Mouse (Mus musculus): ENCODE measurements around the gene Copz1. TPM values are rescaled to one million over a fixed set of nuclear protein-coding genes. Genes with fewer than 3 reads are reported as not detected.

Copz1 gene
- polyA plus RNA-seq, 2 experiments, result 118 to 205 TPM

DNA sequence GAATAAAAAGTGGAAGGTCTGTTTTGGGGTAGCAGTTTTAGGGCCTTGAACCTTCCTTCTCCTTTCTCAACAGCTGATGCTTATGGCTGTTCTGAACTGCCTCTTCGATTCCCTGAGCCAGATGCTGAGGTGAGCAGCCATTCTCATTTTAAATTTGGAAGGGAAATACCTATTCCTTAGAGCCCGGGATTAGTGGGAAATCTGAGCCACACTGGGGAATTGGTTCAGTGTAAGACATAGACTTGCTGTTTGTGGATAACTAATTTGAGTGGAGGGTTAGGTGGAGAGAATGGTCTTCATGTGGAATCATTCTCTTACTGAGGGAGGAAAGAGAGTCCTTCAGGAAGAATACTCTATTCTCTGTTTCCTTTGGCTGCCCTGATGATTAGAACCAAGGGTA lies 22.1 kb downstream of the Copz1 start:
- no peak overlapping the region for H3K27ac ChIP-seq
- TF ChIP-seq CTCF (IDR thresholded peaks at IDR 0.05; ENCODE audit: low read depth), result no peak
- TF ChIP-seq EP300 (IDR thresholded peaks at IDR 0.05; ENCODE audit: low read depth), result no peak
- H3K9ac ChIP-seq (replicated peaks), result no peak overlapping the region
- ATAC-seq (ENCODE audit: insufficient read depth) (no peak), DNase-seq (ENCODE audit: low read depth in 3 of 3, low spot score in 3 of 3) (no peak)
- peaks cover 68% of the 10 kb centered on the region for H3K36me3 ChIP-seq (replicated peaks; ENCODE audit: control insufficient read depth, insufficient read depth, low read depth)
- H3K4me2 ChIP-seq (ENCODE audit: low read depth), result no peak overlapping the region
- no peaks in the 10 kb centered on the region for H3K4me1 ChIP-seq (replicated peaks; ENCODE audit: control insufficient read depth in 2 of 2, insufficient read depth in 2 of 2, low read length in 1 of 2)
- WGBS (ENCODE audit: insufficient replicate concordance), result 81% methylated on average over 2 of the region's 2 CpGs
- no peaks in the 10 kb centered on the region for H3K27me3 ChIP-seq (ENCODE audit: control insufficient read depth, insufficient read depth, low read length)
- no peak overlapping the region for H3K4me3 ChIP-seq (ENCODE audit: insufficient read depth in 1 of 2, low read depth in 2 of 2, low read length in 2 of 2)
- no peaks in the 10 kb centered on the region for H3K9me3 ChIP-seq (ENCODE audit: control insufficient read depth, low read length)

DNA sequence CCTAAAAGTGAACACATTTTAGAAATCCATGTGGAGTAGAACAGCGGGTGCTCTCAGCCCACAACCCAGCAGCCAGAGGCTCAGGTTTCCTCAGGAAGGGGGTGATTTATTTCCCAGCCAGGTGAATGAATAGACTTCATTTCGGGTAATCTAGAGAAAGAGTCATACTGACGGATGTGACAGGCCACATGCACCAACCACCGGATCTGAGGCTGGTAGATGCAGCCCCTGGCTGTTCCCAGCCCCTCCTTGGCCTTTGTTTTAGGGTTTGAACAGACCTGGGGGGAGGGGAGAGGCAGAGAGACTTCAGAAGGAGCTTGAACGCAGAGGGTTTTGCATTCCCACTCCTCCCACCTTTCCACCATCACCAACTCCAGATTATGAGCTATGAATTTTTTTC lies 23.3 kb downstream of the Copz1 start:
- ATAC-seq (ENCODE audit: insufficient read depth) (no peak), DNase-seq (ENCODE audit: low read depth in 3 of 3, low spot score in 3 of 3) (no peak)
- H3K4me3 ChIP-seq (ENCODE audit: insufficient read depth in 1 of 2, low read depth in 2 of 2, low read length in 2 of 2), result no peak overlapping the region
- no peak overlapping the region for H3K9ac ChIP-seq (replicated peaks)
- H3K27ac ChIP-seq, result no peak overlapping the region
- no peaks in the 10 kb centered on the region for H3K9me3 ChIP-seq (ENCODE audit: control insufficient read depth, low read length)
- 36% methylated on average over 5 of the region's 5 CpGs for WGBS (ENCODE audit: insufficient replicate concordance)
- H3K36me3 ChIP-seq (replicated peaks; ENCODE audit: control insufficient read depth, insufficient read depth, low read depth), result peaks cover 59% of the 10 kb centered on the region
- no peaks in the 10 kb centered on the region for H3K27me3 ChIP-seq (ENCODE audit: control insufficient read depth, insufficient read depth, low read length)
- no peak for TF ChIP-seq EP300 (IDR thresholded peaks at IDR 0.05; ENCODE audit: low read depth)
- TF ChIP-seq CTCF (IDR thresholded peaks at IDR 0.05; ENCODE audit: low read depth), result no peak
- H3K4me2 ChIP-seq (ENCODE audit: low read depth), result no peak overlapping the region
- H3K4me1 ChIP-seq (replicated peaks; ENCODE audit: control insufficient read depth in 2 of 2, insufficient read depth in 2 of 2, low read length in 1 of 2), result no peaks in the 10 kb centered on the region

DNA sequence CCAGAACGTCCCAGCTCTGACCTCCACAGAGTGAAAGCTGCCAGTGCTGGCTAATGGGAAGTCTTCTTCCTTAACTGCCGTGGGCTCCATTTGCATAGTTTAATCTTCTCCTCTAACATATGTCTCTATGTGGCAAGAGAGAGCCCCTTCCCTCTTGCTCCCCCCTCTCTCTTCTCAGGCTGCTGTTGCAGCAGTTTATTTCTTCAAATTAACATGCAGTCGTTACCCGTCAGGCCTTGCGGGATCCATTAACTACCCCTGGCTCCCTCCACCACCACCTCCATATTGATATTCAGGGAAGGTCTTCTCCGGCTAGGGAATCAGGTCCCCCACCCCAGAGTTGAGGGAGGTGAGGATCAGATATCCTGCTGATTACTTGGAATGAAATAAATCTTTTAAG lies 24.8 kb downstream of the Copz1 start:
- DNase-seq (ENCODE audit: low read depth in 3 of 3, low spot score in 3 of 3), result no peak
- no peak overlapping the region for H3K27ac ChIP-seq
- H3K4me2 ChIP-seq (ENCODE audit: low read depth), result no peak overlapping the region
- no peak overlapping the region for H3K9ac ChIP-seq (replicated peaks)
- H3K9me3 ChIP-seq (ENCODE audit: control insufficient read depth, low read length), result no peaks in the 10 kb centered on the region
- H3K27me3 ChIP-seq (ENCODE audit: control insufficient read depth, insufficient read depth, low read length), result no peaks in the 10 kb centered on the region
- ATAC-seq (ENCODE audit: insufficient read depth), result no peak
- no peak overlapping the region for H3K4me3 ChIP-seq (ENCODE audit: insufficient read depth in 1 of 2, low read depth in 2 of 2, low read length in 2 of 2)
- no peaks in the 10 kb centered on the region for H3K4me1 ChIP-seq (replicated peaks; ENCODE audit: control insufficient read depth in 2 of 2, insufficient read depth in 2 of 2, low read length in 1 of 2)
- H3K36me3 ChIP-seq (replicated peaks; ENCODE audit: control insufficient read depth, insufficient read depth, low read depth), result peaks cover 45% of the 10 kb centered on the region
- WGBS (ENCODE audit: insufficient replicate concordance), result 83% methylated on average over 6 of the region's 6 CpGs
- TF ChIP-seq EP300 (IDR thresholded peaks at IDR 0.05; ENCODE audit: low read depth) (no peak), CTCF (IDR thresholded peaks at IDR 0.05; ENCODE audit: low read depth) (no peak)

DNA sequence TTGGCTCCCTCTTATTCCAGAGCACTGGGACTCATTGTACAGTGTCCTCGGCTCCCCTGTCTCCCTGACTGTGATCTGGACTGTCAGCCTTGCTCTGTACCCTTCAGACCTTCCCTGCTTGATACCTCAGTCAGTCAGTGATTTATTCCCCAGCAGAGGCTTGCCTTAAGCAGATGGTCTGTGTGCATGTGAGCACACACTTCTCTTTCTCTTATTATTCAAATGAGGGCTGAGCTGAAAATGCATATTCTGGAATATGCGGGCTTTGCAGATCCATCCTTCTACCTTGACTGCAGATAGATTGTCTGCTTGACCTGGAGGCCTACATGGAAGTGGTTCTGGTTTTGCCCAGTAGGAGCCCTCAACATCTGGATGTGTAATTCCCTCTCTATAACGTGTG lies 25.5 kb downstream of the Copz1 start:
- Histone ChIP-seq H3K4me2 (ENCODE audit: low read depth) (no peak overlapping the region), H3K27ac (no peak overlapping the region), H3K9me3 (ENCODE audit: control insufficient read depth, low read length) (no peaks in the 10 kb centered on the region), H3K27me3 (ENCODE audit: control insufficient read depth, insufficient read depth, low read length) (no peaks in the 10 kb centered on the region; the same call in 1 of the 2 replicates), H3K9ac (replicated peaks) (no peak overlapping the region), H3K4me1 (replicated peaks; ENCODE audit: control insufficient read depth in 2 of 2, insufficient read depth in 2 of 2, low read length in 1 of 2) (peaks cover 0 to 4% of the 10 kb centered on the region in 2 experiments; a peak in 1 of 4 replicates), H3K36me3 (replicated peaks; ENCODE audit: control insufficient read depth, insufficient read depth, low read depth) (peaks cover 37% of the 10 kb centered on the region), H3K4me3 (ENCODE audit: insufficient read depth in 1 of 2, low read depth in 2 of 2, low read length in 2 of 2) (no peak overlapping the region)
- DNase-seq (ENCODE audit: low read depth in 3 of 3, low spot score in 3 of 3), result no peak
- no peak for ATAC-seq (ENCODE audit: insufficient read depth)
- WGBS (ENCODE audit: insufficient replicate concordance), result 83% methylated on average over 3 of the region's 3 CpGs
- TF ChIP-seq EP300 (IDR thresholded peaks at IDR 0.05; ENCODE audit: low read depth) (no peak), CTCF (IDR thresholded peaks at IDR 0.05; ENCODE audit: low read depth) (no peak)

DNA sequence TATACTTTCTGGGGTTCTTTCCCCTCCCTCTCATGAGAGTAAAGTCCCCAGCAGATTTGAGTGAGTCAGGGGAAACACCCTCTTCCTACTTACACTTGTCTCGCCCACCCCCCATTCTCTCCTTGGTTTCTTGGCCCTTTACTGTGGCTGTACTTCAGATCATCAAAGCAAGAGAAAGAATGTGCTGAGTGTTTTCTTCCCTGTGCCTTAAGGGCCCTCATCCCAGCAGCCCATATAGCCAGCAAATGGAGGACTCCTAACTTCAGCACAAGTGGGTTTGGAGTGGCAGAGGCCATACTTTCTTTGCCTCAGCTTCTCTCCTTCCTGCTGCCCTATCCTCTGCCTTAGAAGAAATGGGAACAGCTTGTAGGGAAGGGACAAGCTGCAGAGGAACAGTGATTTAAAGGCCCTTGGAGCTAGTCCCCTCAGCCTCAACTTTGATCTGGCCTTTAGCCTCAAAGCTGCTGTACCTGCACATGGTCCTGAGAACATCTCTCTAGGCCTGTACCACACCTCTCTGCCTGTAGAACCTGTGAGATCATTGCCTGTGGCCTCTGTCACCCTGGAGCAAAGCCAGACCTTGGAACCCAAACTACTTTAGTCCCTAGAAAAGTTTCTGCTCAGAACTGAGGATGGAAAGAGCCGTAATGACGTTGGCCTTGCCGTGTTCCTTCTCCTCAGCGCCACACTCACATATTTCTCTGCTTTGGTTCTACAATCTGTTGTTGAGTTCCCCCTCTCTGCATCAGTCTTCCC lies 26.5 kb downstream of the Copz1 start:
- DNase-seq (ENCODE audit: low read depth in 3 of 3, low spot score in 3 of 3) (no peak), ATAC-seq (ENCODE audit: insufficient read depth) (no peak)
- no peak overlapping the region for H3K9ac ChIP-seq (replicated peaks)
- no peak for TF ChIP-seq CTCF (IDR thresholded peaks at IDR 0.05; ENCODE audit: low read depth)
- no peak for TF ChIP-seq EP300 (IDR thresholded peaks at IDR 0.05; ENCODE audit: low read depth)
- 83% methylated on average over 5 of the region's 5 CpGs for WGBS (ENCODE audit: insufficient replicate concordance)
- no peak overlapping the region for H3K27ac ChIP-seq
- peaks cover 7% of the 10 kb centered on the region for H3K27me3 ChIP-seq (ENCODE audit: control insufficient read depth, insufficient read depth, low read length)
- peaks cover 0 to 11% of the 10 kb centered on the region in 2 experiments; a peak in 2 of 4 replicates for H3K4me1 ChIP-seq (replicated peaks; ENCODE audit: control insufficient read depth in 2 of 2, insufficient read depth in 2 of 2, low read length in 1 of 2)
- peaks cover 29% of the 10 kb centered on the region for H3K36me3 ChIP-seq (replicated peaks; ENCODE audit: control insufficient read depth, insufficient read depth, low read depth)
- H3K4me3 ChIP-seq (ENCODE audit: insufficient read depth in 1 of 2, low read depth in 2 of 2, low read length in 2 of 2), result no peak overlapping the region
- H3K9me3 ChIP-seq (ENCODE audit: control insufficient read depth, low read length), result no peaks in the 10 kb centered on the region
- H3K4me2 ChIP-seq (ENCODE audit: low read depth), result no peak overlapping the region
